Mouse (Mus musculus) frontal cortex, postnatal 36 days (tissue): Measurements from ENCODE around the gene Gm20825.
"Not testable (repeated sequence)": the region's sequence is repeated elsewhere in the genome, so short reads cannot be mapped to it uniquely, and the experiment has no call there.

ENCODE experiments used
- DNase-seq, 2 experiments: peaks; one replicate each; pipeline ENCODE4 v3.0.0; 2022; ENCODE audit warnings: low spot score in 2 of 2

Gene Gm20825

GRCm38 (mm10) chrY:8071407-8071806 is at the start of gene Gm20825:
Gene Gm20825, minus strand, starts transcription at chrY:8071507.
- not testable (repeated sequence) for DNase-seq
